Mouse (Mus musculus): ENCODE measurements at regions not wholly inside any gene's neighbourhood (a gene's known extent, or its start where the extent isn't known, plus 50 kb on each side); places are given as distances from the start of the nearest gene placed in this dataset.

- WGBS (ENCODE audit: insufficient replicate concordance): 44% methylated on average over 5 of the region's 5 CpGs
- H3K27ac ChIP-seq: no peak overlapping the region
- no peak for DNase-seq (ENCODE audit: low read depth in 3 of 3, low spot score in 3 of 3)
Observed at GRCm38 (mm10) chr13:24527812-24528531, 54.0 kb upstream of the Ripor2 start.

More at GRCm38 (mm10) chr13:24527812-24528531, 54.0 kb upstream of the Ripor2 start:
- ATAC-seq (ENCODE audit: insufficient read depth): no peak
- Histone ChIP-seq H3K27me3 (ENCODE audit: control insufficient read depth, insufficient read depth, low read length) (no peaks in the 10 kb centered on the region), H3K4me2 (ENCODE audit: low read depth) (no peak overlapping the region), H3K9ac (replicated peaks) (no peak overlapping the region), H3K9me3 (ENCODE audit: control insufficient read depth, low read length) (no peaks in the 10 kb centered on the region), H3K4me1 (replicated peaks; ENCODE audit: control insufficient read depth in 2 of 2, insufficient read depth in 2 of 2, low read length in 1 of 2) (no peaks in the 10 kb centered on the region), H3K36me3 (replicated peaks; ENCODE audit: control insufficient read depth, insufficient read depth, low read depth) (no peaks in the 10 kb centered on the region), H3K4me3 (ENCODE audit: insufficient read depth in 1 of 2, low read depth in 2 of 2, low read length in 2 of 2) (no peak overlapping the region)
- TF ChIP-seq EP300 (IDR thresholded peaks at IDR 0.05; ENCODE audit: low read depth): no peak
- TF ChIP-seq CTCF (IDR thresholded peaks at IDR 0.05; ENCODE audit: low read depth): peak; percentile 66
